Mouse (Mus musculus) testis, adult 2 months (tissue): ENCODE data around the gene Abca2. TPM values are rescaled to one million over a fixed set of nuclear protein-coding genes. Genes with fewer than 3 reads are reported as not detected.

ENCODE experiments used
- H3K27ac ChIP-seq: fragments of 200-500 bp; 2 replicates; pipeline ENCODE4 v1.5.1; 2012; ENCODE audit warnings: low read depth, low read length; ENCODE audit not compliant: control insufficient read depth, insufficient read depth
- H3K27me3 ChIP-seq: fragments of 200-500 bp; 2 replicates; pipeline ENCODE4 v1.6.1; 2012; ENCODE audit warnings: mild to moderate bottlenecking, low read length, moderate library complexity; ENCODE audit not compliant: control insufficient read depth, insufficient read depth
- H3K36me3 ChIP-seq: fragments of 200-500 bp; 2 replicates; pipeline ENCODE4 v1.6.1; 2012; ENCODE audit warnings: mild to moderate bottlenecking, low read length; ENCODE audit not compliant: control insufficient read depth, insufficient read depth
- H3K4me1 ChIP-seq: fragments of 200-500 bp; 2 replicates; pipeline ENCODE4 v1.6.1; 2012; ENCODE audit warnings: low read length; ENCODE audit not compliant: control insufficient read depth, insufficient read depth
- H3K4me3 ChIP-seq: fragments of 200-500 bp; 2 replicates; pipeline ENCODE4 v1.5.1; 2012; ENCODE audit warnings: low read depth, mild to moderate bottlenecking, low read length, moderate library complexity, mixed read lengths; ENCODE audit not compliant: control insufficient read depth
- CTCF ChIP-seq: fragments of 200-500 bp; IDR thresholded peaks from 2 replicates; pipeline ENCODE4 v1.5.1; 2012; ENCODE audit warnings: low read depth, mild to moderate bottlenecking, inconsistent platforms, low read length, moderate library complexity; ENCODE audit not compliant: control insufficient read depth, insufficient read depth, insufficient replicate concordance
- POLR2A ChIP-seq: fragments of 200-500 bp; IDR thresholded peaks from 2 replicates; pipeline ENCODE4 v1.6.1; 2012; ENCODE audit warnings: low read depth, mild to moderate bottlenecking, inconsistent platforms, low read length, moderate library complexity; ENCODE audit not compliant: control insufficient read depth
- polyA plus RNA-seq: library from polyadenylated mRNA; depleted of rRNA; stranded (reverse); fragments of >200 nt; gene quantifications from 2 replicates; pipeline ENCODE4 v1.2.3, GENCODE M21; 2012; rRNA removed

Gene Abca2
- polyA plus RNA-seq, 1 experiment: 18.3 TPM

GRCm38 (mm10) chr2:25488671-25489068 lies 60.2 kb downstream of the Abca2 start:
- H3K4me1 ChIP-seq: no peaks in the 10 kb centered on the region
- H3K4me3 ChIP-seq: no peak overlapping the region
- H3K36me3 ChIP-seq: no peaks in the 10 kb centered on the region
- TF ChIP-seq POLR2A: no peak
- no peak for TF ChIP-seq CTCF
- no peak overlapping the region for H3K27ac ChIP-seq
- H3K27me3 ChIP-seq: no peaks in the 10 kb centered on the region

GRCm38 (mm10) chr2:25492988-25493387 lies 64.5 kb downstream of the Abca2 start:
- no peaks in the 10 kb centered on the region for H3K27me3 ChIP-seq
- TF ChIP-seq CTCF (no peak), POLR2A (no peak)
- no peaks in the 10 kb centered on the region for H3K4me1 ChIP-seq
- no peak overlapping the region for H3K4me3 ChIP-seq
- no peak overlapping the region for H3K27ac ChIP-seq
- H3K36me3 ChIP-seq: no peaks in the 10 kb centered on the region

- TF ChIP-seq CTCF (no peak), POLR2A (no peak)
- Histone ChIP-seq H3K27me3 (no peaks in the 10 kb centered on the region), H3K27ac (no peak within 1 kb of the TSS), H3K4me3 (no peak within 1 kb of the TSS), H3K36me3 (no peaks in the 10 kb centered on the region), H3K4me1 (no peaks in the 10 kb centered on the region)
These were observed 65.0 kb downstream of the Abca2 start, which contains the start of gene Lcn12 for GRCm38 (mm10) chr2:25493476-25493961. Gene Lcn12 (minus strand): TSS chr2:25493911.

- TF ChIP-seq CTCF (peak; percentile 8; the same call in 1 of the 2 replicates), POLR2A (no peak)
- H3K27ac ChIP-seq: no peak overlapping the region
- H3K36me3 ChIP-seq: no peaks in the 10 kb centered on the region
- no peak overlapping the region for H3K4me3 ChIP-seq
- H3K27me3 ChIP-seq: no peaks in the 10 kb centered on the region
- H3K4me1 ChIP-seq: peaks cover 10% of the 10 kb centered on the region
These were observed 68.0 kb downstream of the Abca2 start for GRCm38 (mm10) chr2:25496462-25496861.

Other genes starting within 250 kb of the Abca2 start
- gene Nrarp, start 247.9 kb upstream of the Abca2 start, polyA plus RNA-seq: 3.8 and 4.0 TPM in 2 replicates
- gene Tor4a, start 231.8 kb upstream of the Abca2 start, polyA plus RNA-seq: 0.98 and 1.3 TPM in 2 replicates
- gene Nelfb, start 217.2 kb upstream of the Abca2 start, polyA plus RNA-seq: 20.7 and 24.9 TPM in 2 replicates
- 244 and 247 TPM in 2 replicates for gene Stpg3, start 214.1 kb upstream of the Abca2 start, polyA plus RNA-seq
- 552 and 576 TPM in 2 replicates for gene Fam166a, start 210.0 kb upstream of the Abca2 start, polyA plus RNA-seq
- gene Tubb4b, start 204.0 kb upstream of the Abca2 start, polyA plus RNA-seq: 2,564 and 2,638 TPM in 2 replicates
- gene Slc34a3, start 194.3 kb upstream of the Abca2 start, polyA plus RNA-seq: 0.48 and 0.55 TPM in 2 replicates
- 0.05 TPM in 1 of 2 replicates, not detected in the other for gene Rnf224, start 191.9 kb upstream of the Abca2 start, polyA plus RNA-seq
- 7.4 and 8.1 TPM in 2 replicates for gene Rnf208, start 186.4 kb upstream of the Abca2 start, polyA plus RNA-seq
- gene Cysrt1, start 186.3 kb upstream of the Abca2 start, polyA plus RNA-seq: 0.12 and 0.31 TPM in 2 replicates
- 7.0 and 7.9 TPM in 2 replicates for gene AL732309.1, start 181.8 kb upstream of the Abca2 start, polyA plus RNA-seq
- 63.3 and 69.3 TPM in 2 replicates for gene Tmem203, start 173.3 kb upstream of the Abca2 start, polyA plus RNA-seq
- 357 and 363 TPM in 2 replicates for gene Tprn, start 166.1 kb upstream of the Abca2 start, polyA plus RNA-seq
- 54.9 and 64.2 TPM in 2 replicates for gene Ssna1, start 156.3 kb upstream of the Abca2 start, polyA plus RNA-seq
- gene Anapc2, start 156.2 kb upstream of the Abca2 start, polyA plus RNA-seq: 29.3 and 32.3 TPM in 2 replicates
- gene Tmem210, start 140.6 kb upstream of the Abca2 start, polyA plus RNA-seq: 830 and 870 TPM in 2 replicates
- 3.5 and 4.3 TPM in 2 replicates for gene Lrrc26, start 138.8 kb upstream of the Abca2 start, polyA plus RNA-seq
- gene Grin1, start 109.5 kb upstream of the Abca2 start, polyA plus RNA-seq: 0.38 and 0.75 TPM in 2 replicates
- gene Man1b1, start 96.4 kb upstream of the Abca2 start, polyA plus RNA-seq: 25.4 and 29.3 TPM in 2 replicates
- 4.0 and 5.0 TPM in 2 replicates for gene Dpp7, start 72.3 kb upstream of the Abca2 start, polyA plus RNA-seq
- 1.7 and 2.2 TPM in 2 replicates for gene Uap1l1, start 63.0 kb upstream of the Abca2 start, polyA plus RNA-seq
- 1.1 and 1.3 TPM in 2 replicates for gene Sapcd2, start 56.4 kb upstream of the Abca2 start, polyA plus RNA-seq
- 6.2 and 6.5 TPM in 2 replicates for gene Entpd2, start 32.8 kb upstream of the Abca2 start, polyA plus RNA-seq
- 13.6 and 15.9 TPM in 2 replicates for gene Npdc1, start 29.4 kb upstream of the Abca2 start, polyA plus RNA-seq
- gene Fut7, start 5.4 kb upstream of the Abca2 start, polyA plus RNA-seq: 0.10 TPM in 1 of 2 replicates, not detected in the other
- gene Clic3, start 28.1 kb downstream of the Abca2 start, polyA plus RNA-seq: 0.78 and 11.8 TPM in 2 replicates
- 34.3 and 35.8 TPM in 2 replicates for gene Paxx, start 32.4 kb downstream of the Abca2 start, polyA plus RNA-seq
- 311 and 369 TPM in 2 replicates for gene Ptgds, start 41.3 kb downstream of the Abca2 start, polyA plus RNA-seq
- gene Lcn12, start 65.2 kb downstream of the Abca2 start, polyA plus RNA-seq: 5.7 TPM in 1 of 2 replicates, not detected in the other
- 137 and 166 TPM in 2 replicates for gene Fbxw5, start 72.0 kb downstream of the Abca2 start, polyA plus RNA-seq
- 58.4 and 70.5 TPM in 2 replicates for gene C8g, start 73.0 kb downstream of the Abca2 start, polyA plus RNA-seq
- 12.2 and 12.7 TPM in 2 replicates for gene Traf2, start 118.2 kb downstream of the Abca2 start, polyA plus RNA-seq
- gene Edf1, start 129.1 kb downstream of the Abca2 start, polyA plus RNA-seq: 170 and 227 TPM in 2 replicates
- 1.7 and 8.5 TPM in 2 replicates for gene Mamdc4, start 146.1 kb downstream of the Abca2 start, polyA plus RNA-seq
- 102 and 112 TPM in 2 replicates for gene Phpt1, start 146.5 kb downstream of the Abca2 start, polyA plus RNA-seq
- 0.11 and 0.19 TPM in 2 replicates for gene Ajm1, start 153.1 kb downstream of the Abca2 start, polyA plus RNA-seq
- gene Rabl6, start 179.8 kb downstream of the Abca2 start, polyA plus RNA-seq: 40.9 and 46.2 TPM in 2 replicates
- gene Ccdc183, start 189.0 kb downstream of the Abca2 start, polyA plus RNA-seq: 101 and 107 TPM in 2 replicates
- 24.0 and 26.8 TPM in 2 replicates for gene Tmem141, start 193.3 kb downstream of the Abca2 start, polyA plus RNA-seq
- gene Fcna, start 199.3 kb downstream of the Abca2 start, polyA plus RNA-seq: 0.07 and 0.54 TPM in 2 replicates
- gene Lcn8, start 224.4 kb downstream of the Abca2 start, polyA plus RNA-seq: not detected in 2 replicates
- gene Lcn5, start 229.2 kb downstream of the Abca2 start, polyA plus RNA-seq: not detected in 2 replicates
- not detected in 2 replicates for gene Lcn6, start 248.1 kb downstream of the Abca2 start, polyA plus RNA-seq